Mouse (Mus musculus): Measurements from ENCODE around the gene Ccdc171. TPM values are rescaled to one million over a fixed set of nuclear protein-coding genes. Genes with fewer than 3 reads are reported as not detected.
"Not testable (repeated sequence)": the region's sequence is repeated elsewhere in the genome, so short reads cannot be mapped to it uniquely, and the experiment has no call there.

Gene Ccdc171
- 3.9 and 4.7 TPM in 2 replicates for polyA plus RNA-seq (2012; ENCODE audit: insufficient read depth, insufficient read length, missing spikeins)

GRCm38 (mm10) chr4:83524843-83525689 is at the start of gene Ccdc171:
Gene Ccdc171, plus strand, starts transcription at chr4:83525545.
- TF ChIP-seq CTCF (IDR thresholded peaks at IDR 0.05; ENCODE audit: low read depth, low read length) = no peak
- no peak; the same call in 1 of the 2 replicates for TF ChIP-seq POLR2A (IDR thresholded peaks at IDR 0.05; ENCODE audit: borderline replicate concordance, low read depth, low read length)
- Histone ChIP-seq H3K4me3 (ENCODE audit: insufficient read depth, low read length) (peak within 1 kb of the TSS; percentile 87), H3K27ac (ENCODE audit: insufficient read depth, low read depth, low read length) (peak within 1 kb of the TSS; percentile 56), H3K4me1 (ENCODE audit: control insufficient read depth, insufficient read depth, low read length) (peaks cover 7% of the 10 kb centered on the region)

DNA sequence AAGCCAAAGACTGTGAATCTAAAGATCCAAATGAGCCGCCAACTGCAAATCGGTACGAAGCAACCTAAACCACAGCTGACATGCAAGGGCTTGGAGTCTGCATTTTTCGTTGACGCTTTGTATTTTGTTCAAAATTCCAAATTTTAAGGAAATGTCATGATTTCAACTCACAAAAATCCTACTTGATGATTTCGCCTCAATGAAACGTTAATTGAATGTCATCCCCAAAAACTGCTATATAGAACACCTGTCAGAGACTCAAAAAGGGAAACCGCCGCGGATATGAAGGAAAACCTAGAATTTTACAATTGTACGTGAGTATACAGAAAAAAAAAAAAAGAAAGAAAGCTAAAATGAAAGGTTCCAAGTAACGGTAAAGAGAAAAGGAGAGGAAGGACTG is 40.1 kb upstream of the Ccdc171 start:
- Histone ChIP-seq H3K27ac (ENCODE audit: insufficient read depth, low read depth, low read length) (no peak overlapping the region), H3K4me1 (ENCODE audit: control insufficient read depth, insufficient read depth, low read length) (peaks cover 4% of the 10 kb centered on the region), H3K4me3 (ENCODE audit: insufficient read depth, low read length) (peak overlapping the region; percentile 69)
- no peak for TF ChIP-seq CTCF (IDR thresholded peaks at IDR 0.05; ENCODE audit: low read depth, low read length)
- TF ChIP-seq POLR2A (IDR thresholded peaks at IDR 0.05; ENCODE audit: borderline replicate concordance, low read depth, low read length) = no peak

- H3K4me3 ChIP-seq (ENCODE audit: insufficient read depth, low read length) = peak overlapping the region; percentile 69
- H3K4me1 ChIP-seq (ENCODE audit: control insufficient read depth, insufficient read depth, low read length) = peaks cover 4% of the 10 kb centered on the region
- TF ChIP-seq CTCF (IDR thresholded peaks at IDR 0.05; ENCODE audit: low read depth, low read length) = no peak
- no peak for TF ChIP-seq POLR2A (IDR thresholded peaks at IDR 0.05; ENCODE audit: borderline replicate concordance, low read depth, low read length)
- no peak overlapping the region for H3K27ac ChIP-seq (ENCODE audit: insufficient read depth, low read depth, low read length)
Observed at GRCm38 (mm10) chr4:83485735-83486116, 39.6 kb upstream of the Ccdc171 start.

DNA sequence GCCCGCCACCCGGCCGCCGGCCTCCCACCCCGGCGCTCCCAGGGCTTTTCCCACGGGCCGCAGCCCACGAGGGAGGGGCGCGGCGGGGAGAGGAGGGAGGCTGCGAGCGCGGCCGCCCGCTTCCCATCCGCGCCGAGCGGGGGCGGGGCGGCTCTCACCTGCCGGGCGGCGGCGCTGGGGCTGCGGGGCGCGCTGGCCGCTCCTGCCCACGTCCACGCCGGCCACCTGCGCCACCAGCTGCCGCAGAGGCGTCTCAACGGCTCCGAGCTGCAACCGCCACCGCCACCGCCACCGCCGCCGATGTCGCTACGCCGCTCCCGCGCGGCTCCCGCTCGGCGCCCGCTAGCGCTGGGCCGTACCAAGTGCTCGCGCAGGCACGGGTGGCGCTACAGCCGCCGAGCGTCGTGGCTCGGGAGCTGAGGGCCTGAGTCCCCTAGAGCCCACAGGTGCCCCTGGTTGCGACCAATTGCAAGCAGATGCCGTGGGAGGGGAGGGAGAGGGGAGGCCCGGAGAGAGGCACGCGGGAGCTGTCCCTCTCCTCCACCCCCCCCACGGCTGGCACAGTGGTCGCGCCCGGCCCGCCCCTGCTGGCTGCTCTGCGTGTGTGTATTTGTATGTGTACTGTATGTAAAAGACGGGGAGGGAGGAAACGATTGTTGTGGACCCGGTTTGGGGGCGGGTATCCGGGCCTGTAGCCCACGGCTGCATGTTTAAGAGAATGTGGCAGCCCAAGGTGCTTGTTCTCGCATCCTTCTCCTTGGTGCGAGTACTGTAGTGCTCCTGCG is 39.0 kb upstream of the Ccdc171 start, which contains the start of gene Psip1:
Gene Psip1, minus strand, starts transcription at position 343 of the 785 bp plus-strand sequence.
- peak within 1 kb of the TSS; percentile 69 for H3K4me3 ChIP-seq (ENCODE audit: insufficient read depth, low read length)
- H3K4me1 ChIP-seq (ENCODE audit: control insufficient read depth, insufficient read depth, low read length) = peaks cover 4% of the 10 kb centered on the region
- peak within 1 kb of the TSS; percentile 81 for H3K27ac ChIP-seq (ENCODE audit: insufficient read depth, low read depth, low read length)
- TF ChIP-seq CTCF (IDR thresholded peaks at IDR 0.05; ENCODE audit: low read depth, low read length) = no peak
- TF ChIP-seq POLR2A (IDR thresholded peaks at IDR 0.05; ENCODE audit: borderline replicate concordance, low read depth, low read length) = no peak

GRCm38 (mm10) chr4:83489121-83489520 is 36.2 kb upstream of the Ccdc171 start:
- no peak for TF ChIP-seq CTCF (IDR thresholded peaks at IDR 0.05; ENCODE audit: low read depth, low read length)
- Histone ChIP-seq H3K27ac (ENCODE audit: insufficient read depth, low read depth, low read length) (no peak overlapping the region), H3K4me3 (ENCODE audit: insufficient read depth, low read length) (no peak overlapping the region), H3K4me1 (ENCODE audit: control insufficient read depth, insufficient read depth, low read length) (peaks cover 4% of the 10 kb centered on the region)

DNA sequence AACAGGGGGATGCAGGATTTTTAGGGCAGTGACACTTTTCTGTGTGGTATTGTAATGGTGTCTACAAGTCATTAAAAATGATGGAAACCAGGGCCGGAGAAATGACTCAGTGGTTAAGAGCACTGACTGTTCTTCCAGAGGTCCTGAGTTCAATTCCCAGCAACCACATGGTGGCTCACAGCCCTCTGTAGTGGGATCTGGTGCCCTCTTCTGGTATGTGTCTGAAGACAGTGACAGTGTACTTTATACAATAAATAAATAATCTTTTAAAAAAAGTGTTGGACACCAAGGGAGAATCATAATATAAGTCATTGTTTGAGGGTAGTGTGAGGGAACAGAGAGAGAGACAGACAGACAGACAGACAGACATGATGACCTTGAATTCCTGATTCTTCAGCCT is 32.2 kb upstream of the Ccdc171 start:
- no peak overlapping the region for H3K27ac ChIP-seq (ENCODE audit: insufficient read depth, low read depth, low read length)
- no peaks in the 10 kb centered on the region for H3K4me1 ChIP-seq (ENCODE audit: control insufficient read depth, insufficient read depth, low read length)
- no peak overlapping the region for H3K4me3 ChIP-seq (ENCODE audit: insufficient read depth, low read length)
- TF ChIP-seq CTCF (IDR thresholded peaks at IDR 0.05; ENCODE audit: low read depth, low read length) = no peak
- TF ChIP-seq POLR2A (IDR thresholded peaks at IDR 0.05; ENCODE audit: borderline replicate concordance, low read depth, low read length) = no peak

GRCm38 (mm10) chr4:83497013-83497412 is 28.3 kb upstream of the Ccdc171 start:
- H3K4me1 ChIP-seq (ENCODE audit: control insufficient read depth, insufficient read depth, low read length); H3K27ac ChIP-seq (ENCODE audit: insufficient read depth, low read depth, low read length); H3K4me3 ChIP-seq (ENCODE audit: insufficient read depth, low read length): not testable (repeated sequence)

GRCm38 (mm10) chr4:83500154-83501036 is 24.9 kb upstream of the Ccdc171 start:
- Histone ChIP-seq H3K27ac (ENCODE audit: insufficient read depth, low read depth, low read length) (no peak overlapping the region), H3K4me3 (ENCODE audit: insufficient read depth, low read length) (no peak overlapping the region), H3K4me1 (ENCODE audit: control insufficient read depth, insufficient read depth, low read length) (no peaks in the 10 kb centered on the region)
- TF ChIP-seq CTCF (IDR thresholded peaks at IDR 0.05; ENCODE audit: low read depth, low read length) = no peak
- no peak for TF ChIP-seq POLR2A (IDR thresholded peaks at IDR 0.05; ENCODE audit: borderline replicate concordance, low read depth, low read length)

- no peak for TF ChIP-seq POLR2A (IDR thresholded peaks at IDR 0.05; ENCODE audit: borderline replicate concordance, low read depth, low read length)
- TF ChIP-seq CTCF (IDR thresholded peaks at IDR 0.05; ENCODE audit: low read depth, low read length) = no peak
- Histone ChIP-seq H3K27ac (ENCODE audit: insufficient read depth, low read depth, low read length) (no peak overlapping the region), H3K4me1 (ENCODE audit: control insufficient read depth, insufficient read depth, low read length) (no peaks in the 10 kb centered on the region), H3K4me3 (ENCODE audit: insufficient read depth, low read length) (no peak overlapping the region)
Observed at GRCm38 (mm10) chr4:83501037-83501430, 24.3 kb upstream of the Ccdc171 start.

Data from bone marrow macrophage, adult 2 months (primary cell).